Mouse (Mus musculus) kidney, adult 2 months (tissue): ENCODE measurements around the gene Doc2b.

Experiments used
- CTCF ChIP-seq: fragments of 200-500 bp; conservative IDR thresholded peaks from 2 replicates; pipeline ENCODE4 v1.5.1; 2011; ENCODE audit warnings: low read depth, mild to moderate bottlenecking, control low read depth, low read length, moderate library complexity, mixed read lengths; ENCODE audit not compliant: insufficient read depth, insufficient read length
- POLR2A ChIP-seq: fragments of 200-500 bp; IDR thresholded peaks from one replicate; pipeline ENCODE4 v1.6.1; 2011; ENCODE audit warnings: low read depth, low read length, control low read depth

GRCm38 (mm10) chr11:75741615-75742014, 54.2 kb downstream of the Doc2b start:
- TF ChIP-seq CTCF (no peak), POLR2A (no peak)
